Mouse (Mus musculus) lung, embryonic 15.5 days (tissue): ENCODE data around the gene Gxylt2. TPM values are rescaled to one million over a fixed set of nuclear protein-coding genes. Genes with fewer than 3 reads are reported as not detected.

Experiments
- ATAC-seq: fragments of 200-750 bp; cut with Nextera tagmentation; 2 replicates; pipeline ENCODE4 v1.8.0; 2017; ENCODE audit warnings: moderate number of reproducible peaks, borderline replicate concordance; ENCODE audit not compliant: low FRiP score, low TSS enrichment; ENCODE audit errors: extremely low read depth
- H3K27ac ChIP-seq: fragments of 300-500 bp; sonication (generic); 2 replicates; pipeline ENCODE4 v1.5.1; 2015; ENCODE audit warnings: moderate library complexity, mild to moderate bottlenecking, inconsistent platforms
- H3K27me3 ChIP-seq: fragments of 300-500 bp; sonication (generic); 2 replicates; pipeline ENCODE4 v1.6.1; 2015; ENCODE audit warnings: inconsistent platforms
- H3K36me3 ChIP-seq: fragments of 300-500 bp; sonication (generic); 2 replicates; pipeline ENCODE4 v1.6.1; 2015; ENCODE audit warnings: inconsistent platforms
- H3K4me1 ChIP-seq: fragments of 300-500 bp; sonication (generic); 2 replicates; pipeline ENCODE4 v1.6.1; 2015; ENCODE audit warnings: inconsistent platforms
- H3K4me2 ChIP-seq: fragments of 300-500 bp; sonication (generic); 2 replicates; pipeline ENCODE4 v1.6.1; 2015; ENCODE audit warnings: inconsistent platforms, mild to moderate bottlenecking, moderate library complexity
- H3K4me3 ChIP-seq: fragments of 300-500 bp; sonication (generic); 2 replicates; pipeline ENCODE4 v1.5.1; 2015; ENCODE audit warnings: mild to moderate bottlenecking, inconsistent platforms
- H3K9ac ChIP-seq: fragments of 300-500 bp; sonication (generic); 2 replicates; pipeline ENCODE4 v1.6.1; 2015; ENCODE audit warnings: inconsistent platforms
- H3K9me3 ChIP-seq: fragments of 300-500 bp; sonication (generic); 2 replicates; pipeline ENCODE4 v1.6.1; 2016; ENCODE audit warnings: inconsistent platforms
- WGBS: fragments of 180-500 bp; shearing (Covaris S2); methylation state at CpG from one replicate; pipeline ENCODE4 v1.1.7; 2015; 5-methylcytosine and 5-hydroxymethylcytosine counted together
- polyA plus RNA-seq: library from polyadenylated mRNA; unstranded; fragments of >200 nt; fragmentation: Nextera tagmentation; extraction: Ambion mirVana; gene quantifications from 2 replicates; pipeline ENCODE4 v1.2.1, GENCODE M21; 2015

Gxylt2 gene
- polyA plus RNA-seq, 1 experiment from 2014 or later: 3.9 TPM

DNA sequence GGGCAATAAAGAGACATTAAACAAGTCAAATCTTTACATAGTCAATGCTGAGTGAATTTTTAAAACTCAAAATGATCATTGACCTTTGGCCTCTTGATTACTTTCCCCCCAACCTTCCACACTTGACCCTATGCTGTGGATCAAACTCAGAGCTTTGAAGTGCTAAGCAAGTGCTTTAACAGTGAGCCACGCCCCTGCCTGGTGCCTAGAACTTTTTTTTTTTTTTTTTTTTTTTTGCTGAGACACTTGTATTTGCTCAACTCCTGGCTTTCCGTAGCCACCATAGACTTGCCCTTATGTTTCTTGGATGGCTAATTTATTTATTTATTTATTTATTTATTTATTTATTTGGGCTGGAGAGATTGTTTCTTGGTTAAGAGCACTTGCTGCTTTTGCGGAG, 98.7 kb downstream of the Gxylt2 start:
- ATAC-seq: no peak
- H3K27ac ChIP-seq: no peak overlapping the region
- H3K9ac ChIP-seq: no peak overlapping the region
- no peaks in the 10 kb centered on the region for H3K9me3 ChIP-seq
- no peaks in the 10 kb centered on the region for H3K4me1 ChIP-seq
- WGBS: 67% methylated on average over 3 of the region's 3 CpGs
- no peaks in the 10 kb centered on the region for H3K36me3 ChIP-seq
- H3K4me2 ChIP-seq: no peak overlapping the region
- no peak overlapping the region for H3K4me3 ChIP-seq
- H3K27me3 ChIP-seq: no peaks in the 10 kb centered on the region

- no peaks in the 10 kb centered on the region for H3K4me1 ChIP-seq
- H3K4me3 ChIP-seq: no peak overlapping the region
- no peaks in the 10 kb centered on the region for H3K9me3 ChIP-seq
- H3K4me2 ChIP-seq: no peak overlapping the region
- no peak overlapping the region for H3K27ac ChIP-seq
- H3K27me3 ChIP-seq: no peaks in the 10 kb centered on the region
- ATAC-seq: no peak
- 88% methylated on average over 9 of the region's 9 CpGs for WGBS
- H3K9ac ChIP-seq: no peak overlapping the region
- H3K36me3 ChIP-seq: no peaks in the 10 kb centered on the region
Observed at GRCm38 (mm10) chr6:100807187-100807586, 102.7 kb downstream of the Gxylt2 start.

GRCm38 (mm10) chr6:100807746-100808145, 103.2 kb downstream of the Gxylt2 start:
- 22% methylated on average over 1 of the region's 1 CpGs for WGBS
- no peak overlapping the region for H3K4me2 ChIP-seq
- ATAC-seq: no peak

GRCm38 (mm10) chr6:100808221-100808778, 103.8 kb downstream of the Gxylt2 start:
- Histone ChIP-seq H3K9me3 (no peaks in the 10 kb centered on the region), H3K27me3 (no peaks in the 10 kb centered on the region), H3K4me2 (no peak overlapping the region), H3K36me3 (no peaks in the 10 kb centered on the region), H3K9ac (no peak overlapping the region), H3K4me3 (no peak overlapping the region), H3K27ac (no peak overlapping the region), H3K4me1 (no peaks in the 10 kb centered on the region)
- no peak for ATAC-seq
- WGBS: 82% methylated on average over 6 of the region's 6 CpGs

More at GRCm38 (mm10) chr6:100807746-100808145, 103.2 kb downstream of the Gxylt2 start:
- no peaks in the 10 kb centered on the region for H3K4me1 ChIP-seq
- no peak overlapping the region for H3K4me3 ChIP-seq
- H3K9me3 ChIP-seq: no peaks in the 10 kb centered on the region
- no peak overlapping the region for H3K27ac ChIP-seq
- H3K36me3 ChIP-seq: no peaks in the 10 kb centered on the region
- no peaks in the 10 kb centered on the region for H3K27me3 ChIP-seq
- no peak overlapping the region for H3K9ac ChIP-seq

DNA sequence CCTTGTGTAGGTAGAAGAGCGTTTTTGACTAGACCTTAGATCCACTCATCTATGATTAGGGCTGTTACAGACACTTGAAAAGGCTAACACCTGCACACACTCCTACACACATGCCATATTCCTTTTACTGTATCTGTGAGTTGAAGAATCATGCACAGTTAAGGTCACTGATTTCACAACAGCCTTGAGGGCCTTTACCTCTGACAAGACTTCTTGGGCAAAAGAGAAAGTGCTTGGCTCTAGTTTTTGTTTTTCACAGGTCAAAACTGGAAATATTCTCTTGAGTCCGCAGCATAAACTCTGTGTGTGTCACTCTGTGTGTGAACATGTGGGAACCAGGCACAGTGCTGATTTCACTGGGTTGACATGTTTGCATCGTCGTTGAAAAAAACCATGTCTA, 105.6 kb downstream of the Gxylt2 start:
- H3K9ac ChIP-seq: no peak overlapping the region
- H3K4me2 ChIP-seq: no peak overlapping the region
- no peak overlapping the region for H3K27ac ChIP-seq
- H3K36me3 ChIP-seq: no peaks in the 10 kb centered on the region
- 78% methylated on average over 4 of the region's 4 CpGs for WGBS
- no peak for ATAC-seq
- H3K4me3 ChIP-seq: no peak overlapping the region
- H3K9me3 ChIP-seq: no peaks in the 10 kb centered on the region
- no peaks in the 10 kb centered on the region for H3K4me1 ChIP-seq
- no peaks in the 10 kb centered on the region for H3K27me3 ChIP-seq

DNA sequence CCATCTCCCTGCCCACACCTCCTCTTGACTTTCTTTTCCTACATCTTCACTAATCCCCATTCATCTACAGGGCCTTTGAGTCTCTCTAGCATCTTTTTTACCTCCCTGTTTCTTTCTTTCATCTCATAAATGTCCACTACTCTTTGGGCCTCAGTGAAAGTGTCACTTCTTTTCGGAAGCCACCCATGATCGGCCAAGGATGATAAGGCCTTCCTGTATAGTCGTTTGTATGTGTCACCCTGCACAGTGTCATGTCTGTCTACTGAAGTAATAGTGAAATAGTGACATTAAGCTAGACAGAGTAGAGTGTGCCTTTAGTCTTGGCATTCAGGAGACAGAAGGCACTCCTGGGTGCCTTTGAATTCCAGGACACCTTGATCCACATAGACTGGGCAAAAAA, 107.2 kb downstream of the Gxylt2 start:
- H3K9ac ChIP-seq: no peak overlapping the region
- no peak overlapping the region for H3K4me2 ChIP-seq
- ATAC-seq: no peak
- no peaks in the 10 kb centered on the region for H3K4me1 ChIP-seq
- 73% methylated on average over 3 of the region's 3 CpGs for WGBS
- no peaks in the 10 kb centered on the region for H3K36me3 ChIP-seq
- no peak overlapping the region for H3K4me3 ChIP-seq
- H3K9me3 ChIP-seq: no peaks in the 10 kb centered on the region
- H3K27ac ChIP-seq: no peak overlapping the region
- H3K27me3 ChIP-seq: no peaks in the 10 kb centered on the region

- H3K36me3 ChIP-seq: no peaks in the 10 kb centered on the region
- no peak overlapping the region for H3K9ac ChIP-seq
- H3K4me2 ChIP-seq: no peak overlapping the region
- H3K9me3 ChIP-seq: no peaks in the 10 kb centered on the region
- H3K4me3 ChIP-seq: no peak overlapping the region
- no peak overlapping the region for H3K27ac ChIP-seq
- WGBS: 74% methylated on average over 2 of the region's 2 CpGs
- no peaks in the 10 kb centered on the region for H3K27me3 ChIP-seq
- ATAC-seq: no peak
- H3K4me1 ChIP-seq: no peaks in the 10 kb centered on the region
Observed at GRCm38 (mm10) chr6:100821367-100821766, 116.8 kb downstream of the Gxylt2 start.

DNA sequence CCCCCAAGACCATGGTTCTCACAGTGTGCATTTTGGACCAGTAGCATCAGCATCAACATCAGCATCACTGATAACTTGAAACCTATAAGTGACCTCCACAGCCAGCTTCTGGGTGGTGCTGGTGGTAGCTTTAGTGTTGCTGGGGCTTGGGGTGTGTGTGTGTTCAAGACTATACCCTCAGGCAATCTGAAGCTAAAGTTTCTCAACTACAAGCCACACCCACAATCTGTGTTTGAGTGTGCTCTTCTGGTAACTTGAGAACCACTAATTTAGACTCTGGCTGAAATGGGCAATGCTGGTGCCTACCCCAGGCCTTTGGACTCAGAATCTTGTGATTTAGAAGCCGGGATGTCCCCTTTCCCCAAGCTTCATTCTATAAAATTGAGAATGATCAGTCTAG, 118.8 kb downstream of the Gxylt2 start:
- ATAC-seq: no peak
- no peak overlapping the region for H3K27ac ChIP-seq
- no peaks in the 10 kb centered on the region for H3K36me3 ChIP-seq
- WGBS: 62% methylated on average over 1 of the region's 1 CpGs
- H3K4me2 ChIP-seq: no peak overlapping the region
- no peaks in the 10 kb centered on the region for H3K4me1 ChIP-seq
- H3K4me3 ChIP-seq: no peak overlapping the region
- no peaks in the 10 kb centered on the region for H3K27me3 ChIP-seq
- H3K9me3 ChIP-seq: no peaks in the 10 kb centered on the region
- H3K9ac ChIP-seq: no peak overlapping the region

GRCm38 (mm10) chr6:100824381-100824965, 119.9 kb downstream of the Gxylt2 start:
- H3K27ac ChIP-seq: no peak overlapping the region
- no peaks in the 10 kb centered on the region for H3K27me3 ChIP-seq
- H3K9ac ChIP-seq: no peak overlapping the region
- H3K9me3 ChIP-seq: no peaks in the 10 kb centered on the region
- H3K36me3 ChIP-seq: no peaks in the 10 kb centered on the region
- no peak for ATAC-seq
- H3K4me1 ChIP-seq: no peaks in the 10 kb centered on the region
- 52% methylated on average over 7 of the region's 7 CpGs for WGBS
- H3K4me2 ChIP-seq: no peak overlapping the region
- H3K4me3 ChIP-seq: no peak overlapping the region

- H3K27me3 ChIP-seq: no peaks in the 10 kb centered on the region
- no peak overlapping the region for H3K4me3 ChIP-seq
- no peaks in the 10 kb centered on the region for H3K36me3 ChIP-seq
- H3K4me1 ChIP-seq: no peaks in the 10 kb centered on the region
- no peak for ATAC-seq
- H3K4me2 ChIP-seq: no peak overlapping the region
- no peak overlapping the region for H3K9ac ChIP-seq
- WGBS: 58% methylated on average over 6 of the region's 6 CpGs
- H3K9me3 ChIP-seq: no peaks in the 10 kb centered on the region
- H3K27ac ChIP-seq: no peak overlapping the region
Observed at GRCm38 (mm10) chr6:100826046-100826445, 121.5 kb downstream of the Gxylt2 start.

DNA sequence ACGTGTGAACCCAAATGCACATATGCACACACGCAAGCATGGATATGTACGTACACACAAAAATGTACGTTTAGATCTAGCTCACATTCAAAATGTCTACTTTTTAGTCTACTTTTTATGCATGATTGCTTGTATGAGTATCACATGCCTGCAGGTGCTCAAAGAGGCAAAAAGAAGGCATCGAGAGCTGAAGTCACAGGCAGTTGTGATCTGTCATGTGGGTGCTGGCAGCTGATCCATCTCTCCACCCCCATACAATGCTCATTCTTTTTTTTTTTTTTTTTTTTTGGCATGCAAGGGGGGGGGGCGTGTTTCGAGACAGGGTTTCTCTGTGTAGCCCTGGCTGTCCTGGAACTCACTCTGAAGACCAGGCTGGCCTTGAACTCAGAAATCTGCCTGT, 124.0 kb downstream of the Gxylt2 start:
- Histone ChIP-seq H3K4me3 (no peak overlapping the region), H3K36me3 (no peaks in the 10 kb centered on the region), H3K27me3 (no peaks in the 10 kb centered on the region), H3K4me1 (no peaks in the 10 kb centered on the region), H3K4me2 (no peak overlapping the region), H3K9ac (no peak overlapping the region), H3K27ac (no peak overlapping the region), H3K9me3 (no peaks in the 10 kb centered on the region)
- no peak for ATAC-seq
- 88% methylated on average over 7 of the region's 7 CpGs for WGBS

- Histone ChIP-seq H3K4me3 (no peak overlapping the region), H3K36me3 (no peaks in the 10 kb centered on the region), H3K9me3 (no peaks in the 10 kb centered on the region), H3K9ac (no peak overlapping the region), H3K4me2 (no peak overlapping the region), H3K4me1 (0 out of 2 replicates have a peak, but pooled peaks cover 2% of the 10 kb centered on the region), H3K27me3 (no peaks in the 10 kb centered on the region), H3K27ac (no peak overlapping the region)
- ATAC-seq: no peak
- WGBS: 60% methylated on average over 5 of the region's 5 CpGs
Observed at GRCm38 (mm10) chr6:100829770-100830169, 125.2 kb downstream of the Gxylt2 start.

GRCm38 (mm10) chr6:100831188-100831587, 126.7 kb downstream of the Gxylt2 start:
- 66% methylated on average over 3 of the region's 3 CpGs for WGBS
- no peak overlapping the region for H3K27ac ChIP-seq
- H3K27me3 ChIP-seq: no peaks in the 10 kb centered on the region
- ATAC-seq: no peak
- peaks cover 6% of the 10 kb centered on the region; the same call in 1 of the 2 replicates for H3K36me3 ChIP-seq
- H3K4me1 ChIP-seq: peaks cover 10% of the 10 kb centered on the region; the same call in 1 of the 2 replicates
- H3K4me2 ChIP-seq: no peak overlapping the region
- H3K4me3 ChIP-seq: no peak overlapping the region
- H3K9ac ChIP-seq: no peak overlapping the region
- H3K9me3 ChIP-seq: no peaks in the 10 kb centered on the region
